35 mouse cellular contexts compared by ENCODE assay signal in the genomic region with DNA sequence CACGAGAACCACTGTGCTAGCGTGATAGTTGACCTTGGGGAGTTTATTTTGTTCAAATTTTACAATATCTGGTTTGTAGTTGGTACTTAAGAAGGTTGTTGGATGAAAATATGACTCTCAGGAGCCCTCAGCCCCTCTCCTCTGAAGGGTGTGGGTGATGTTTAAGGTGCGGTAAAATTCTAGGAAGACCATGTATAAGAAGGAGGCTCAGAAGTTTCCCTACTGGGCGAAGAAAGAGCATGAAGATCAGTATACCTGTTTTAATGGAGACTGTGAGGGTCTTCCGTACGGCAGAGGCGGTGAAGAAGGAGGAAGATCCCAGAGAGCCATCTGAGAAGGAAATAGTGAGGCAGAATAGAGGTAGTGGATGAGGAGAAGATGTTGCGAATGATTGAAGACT. TPM values are rescaled to one million over a fixed set of nuclear protein-coding genes. Genes with fewer than 3 reads are reported as not detected.
"Had no signal": no experiment of that assay in that cellular context is flagged by ENCODE, and none has a peak within 500 bp of the region (broad histone marks: within the 10 kb centered on the region; RNA-seq: fewer than 3 reads in every experiment).

No protein-coding gene starts in this region.

- H3K9me3 ChIP-seq: heart, embryonic 10.5 days; heart, embryonic 12.5 days; heart, embryonic 15.5 days; hindbrain, embryonic 10.5 days; hindbrain, embryonic 12.5 days; hindbrain, embryonic 13.5 days; hindbrain, embryonic 15.5 days; intestine, embryonic 15.5 days; kidney, embryonic 15.5 days had no signal

- H3K4me1 ChIP-seq: heart, embryonic 15.5 days; hindbrain, embryonic 12.5 days; hindbrain, embryonic 15.5 days; intestine, embryonic 15.5 days; kidney, embryonic 15.5 days had no signal

- ATAC-seq: hindbrain, embryonic 16.5 days; hindbrain, postnatal 0 days; inflammation-experienced regulatory T-cells, adult 6 months; intestine, embryonic 15.5 days; intestine, embryonic 16.5 days; intestine, postnatal 0 days had no signal

- H3K4me3 ChIP-seq: heart, embryonic 10.5 days; heart, embryonic 12.5 days; heart, embryonic 13.5 days; heart, embryonic 15.5 days; hindbrain, embryonic 10.5 days; hindbrain, embryonic 12.5 days; hindbrain, embryonic 13.5 days; hindbrain, embryonic 15.5 days; intestine, embryonic 15.5 days; kidney, embryonic 15.5 days; layer of hippocampus, adult 2 months had no signal

- H3K27ac ChIP-seq: heart, embryonic 10.5 days; heart, embryonic 13.5 days; heart, embryonic 15.5 days; hindbrain, embryonic 10.5 days; hindbrain, embryonic 12.5 days; hindbrain, embryonic 13.5 days; hindbrain, embryonic 14.5 days; hindbrain, embryonic 15.5 days; hindbrain, postnatal 0 days; intestine, embryonic 15.5 days; kidney, embryonic 15.5 days; kidney, postnatal 0 days; layer of hippocampus, adult 2 months had no signal

- H3K27me3 ChIP-seq: heart, embryonic 12.5 days; heart, embryonic 13.5 days; heart, embryonic 15.5 days; hindbrain, embryonic 12.5 days; hindbrain, embryonic 13.5 days; hindbrain, embryonic 15.5 days; intestine, embryonic 15.5 days; kidney, embryonic 15.5 days had no signal

- H3K4me2 ChIP-seq: heart, embryonic 11.5 days; heart, embryonic 12.5 days; heart, embryonic 13.5 days; heart, embryonic 15.5 days; hindbrain, embryonic 12.5 days; hindbrain, embryonic 13.5 days; hindbrain, embryonic 14.5 days; hindbrain, embryonic 15.5 days; intestine, embryonic 15.5 days; kidney, embryonic 15.5 days had no signal

- H3K9ac ChIP-seq: heart, embryonic 12.5 days; heart, embryonic 13.5 days; heart, embryonic 15.5 days; hindbrain, embryonic 12.5 days; hindbrain, embryonic 13.5 days; hindbrain, embryonic 14.5 days; hindbrain, embryonic 15.5 days; intestine, embryonic 15.5 days; kidney, embryonic 15.5 days had no signal

- DNase-seq: heart, postnatal 10 days; heart, postnatal 14 days; heart, postnatal 36 days; heart, postnatal 4 days; kidney, adult 11 months; kidney, adult 18-20 months; kidney, adult 2 months; kidney, adult 8-10 months; kidney, adult 9 months; kidney, postnatal 10 days; kidney, postnatal 14 days; kidney, postnatal 25 days; kidney, postnatal 36 days; kidney, postnatal 4 days; layer of hippocampus, adult 9-11 months; layer of hippocampus, postnatal 36 days had no signal

- H3K36me3 ChIP-seq: heart, embryonic 10.5 days; heart, embryonic 12.5 days; heart, embryonic 13.5 days; heart, embryonic 15.5 days; hindbrain, embryonic 10.5 days; hindbrain, embryonic 12.5 days; hindbrain, embryonic 13.5 days; hindbrain, embryonic 15.5 days; intestine, embryonic 15.5 days; kidney, embryonic 15.5 days had no signal

RNA-seq across cellular contexts. Expression of a gene that starts 38.0 kb away (rescaled TPM):
- polyA plus RNA-seq: inflammation-experienced regulatory T-cells, adult 6 months had no signal
